Mouse (Mus musculus) liver, embryonic 13.5 days (tissue): Measurements from ENCODE around the gene Osbpl11. TPM values are rescaled to one million over a fixed set of nuclear protein-coding genes. Genes with fewer than 3 reads are reported as not detected.

ENCODE experiments used
- ATAC-seq: fragments of 200-750 bp; cut with Nextera tagmentation; 2 replicates; pipeline ENCODE4 v1.8.0; 2017; ENCODE audit warnings: low read depth, mild to moderate bottlenecking, moderate number of reproducible peaks, moderate library complexity
- DNase-seq: peaks from one replicate; pipeline ENCODE4 v3.0.0; 2022
- H3K27ac ChIP-seq: fragments of 300-500 bp; sonication (generic); 2 replicates; pipeline ENCODE4 v1.5.1; 2015; ENCODE audit warnings: moderate library complexity, mild to moderate bottlenecking, inconsistent platforms
- H3K27me3 ChIP-seq: fragments of 300-500 bp; sonication (generic); 2 replicates; pipeline ENCODE4 v1.6.1; 2015; ENCODE audit warnings: mild to moderate bottlenecking, inconsistent platforms
- H3K36me3 ChIP-seq: fragments of 300-500 bp; sonication (generic); 2 replicates; pipeline ENCODE4 v1.6.1; 2015; ENCODE audit warnings: mild to moderate bottlenecking, inconsistent platforms
- H3K4me1 ChIP-seq: fragments of 300-500 bp; sonication (generic); replicated peaks from 2 replicates; pipeline ENCODE4 v1.6.1; 2015; ENCODE audit warnings: inconsistent platforms
- H3K4me2 ChIP-seq: fragments of 300-500 bp; sonication (generic); 2 replicates; pipeline ENCODE4 v1.6.1; 2015; ENCODE audit warnings: inconsistent platforms, mild to moderate bottlenecking, moderate library complexity
- H3K4me3 ChIP-seq: fragments of 300-500 bp; sonication (generic); replicated peaks from 2 replicates; pipeline ENCODE4 v1.5.1; 2015; ENCODE audit warnings: mild to moderate bottlenecking, inconsistent platforms
- H3K9ac ChIP-seq: fragments of 300-500 bp; sonication (generic); 2 replicates; pipeline ENCODE4 v1.6.1; 2015; ENCODE audit warnings: mild to moderate bottlenecking, inconsistent platforms
- H3K9me3 ChIP-seq: fragments of 300-500 bp; sonication (generic); replicated peaks from 2 replicates; pipeline ENCODE4 v1.6.1; 2016; ENCODE audit warnings: inconsistent platforms
- WGBS: fragments of 180-500 bp; shearing (Covaris S2); methylation state at CpG from one replicate; pipeline ENCODE4 v1.1.7; 2015; ENCODE audit not compliant: insufficient replicate concordance; 5-methylcytosine and 5-hydroxymethylcytosine counted together
- polyA plus RNA-seq: library from polyadenylated mRNA; unstranded; fragments of >200 nt; fragmentation: Nextera tagmentation; extraction: Ambion mirVana; gene quantifications from 2 replicates; pipeline ENCODE4 v1.2.1, GENCODE M21; 2015

The Osbpl11 gene
- polyA plus RNA-seq, 1 experiment from 2014 or later, result 5.2 TPM

GRCm38 (mm10) chr16:33267616-33268253, 82.9 kb downstream of the Osbpl11 start:
- DNase-seq, result no peak
- Histone ChIP-seq H3K9ac (no peak overlapping the region), H3K27me3 (no peaks in the 10 kb centered on the region), H3K36me3 (peaks cover 36% of the 10 kb centered on the region), H3K4me3 (no peak overlapping the region), H3K4me2 (no peak overlapping the region), H3K4me1 (no peaks in the 10 kb centered on the region), H3K9me3 (no peaks in the 10 kb centered on the region), H3K27ac (no peak overlapping the region)
- WGBS, result 59% methylated on average over 9 of the region's 9 CpGs
- no peak for ATAC-seq

GRCm38 (mm10) chr16:33271824-33272223, 87.0 kb downstream of the Osbpl11 start:
- H3K9ac ChIP-seq, result no peak overlapping the region
- H3K27ac ChIP-seq, result no peak overlapping the region
- H3K4me1 ChIP-seq, result no peaks in the 10 kb centered on the region
- no peaks in the 10 kb centered on the region for H3K9me3 ChIP-seq
- no peak overlapping the region for H3K4me3 ChIP-seq
- DNase-seq, result no peak
- no peak overlapping the region for H3K4me2 ChIP-seq
- H3K27me3 ChIP-seq, result no peaks in the 10 kb centered on the region
- 71% methylated on average over 4 of the region's 4 CpGs for WGBS
- ATAC-seq, result no peak
- H3K36me3 ChIP-seq, result peaks cover 26% of the 10 kb centered on the region

- DNase-seq (no peak), ATAC-seq (no peak)
- H3K27ac ChIP-seq, result no peak overlapping the region
- whole genome bisulfite sequencing, result 56% methylated on average over 1 of the region's 1 CpGs
- H3K36me3 ChIP-seq, result peaks cover 25% of the 10 kb centered on the region
- H3K27me3 ChIP-seq, result no peaks in the 10 kb centered on the region
- no peak overlapping the region for H3K9ac ChIP-seq
- H3K9me3 ChIP-seq, result no peaks in the 10 kb centered on the region
- H3K4me2 ChIP-seq, result no peak overlapping the region
- no peak overlapping the region for H3K4me3 ChIP-seq
- H3K4me1 ChIP-seq, result no peaks in the 10 kb centered on the region
Observed at GRCm38 (mm10) chr16:33283079-33283478, 98.2 kb downstream of the Osbpl11 start.

GRCm38 (mm10) chr16:33288536-33288935, 103.7 kb downstream of the Osbpl11 start:
- no peak for ATAC-seq
- Histone ChIP-seq H3K4me3 (no peak overlapping the region), H3K4me2 (no peak overlapping the region), H3K27ac (no peak overlapping the region), H3K27me3 (no peaks in the 10 kb centered on the region), H3K36me3 (peaks cover 59% of the 10 kb centered on the region), H3K9ac (no peak overlapping the region), H3K9me3 (no peaks in the 10 kb centered on the region), H3K4me1 (no peaks in the 10 kb centered on the region)
- DNase-seq, result no peak
- 60% methylated on average over 9 of the region's 9 CpGs for WGBS

- Histone ChIP-seq H3K4me1 (no peaks in the 10 kb centered on the region), H3K27me3 (no peaks in the 10 kb centered on the region), H3K9ac (no peak overlapping the region), H3K36me3 (peaks cover 68% of the 10 kb centered on the region), H3K4me2 (no peak overlapping the region), H3K9me3 (no peaks in the 10 kb centered on the region), H3K27ac (no peak overlapping the region), H3K4me3 (no peak overlapping the region)
- no peak for ATAC-seq
- WGBS, result 77% methylated on average over 7 of the region's 7 CpGs
- DNase-seq, result no peak
Observed at GRCm38 (mm10) chr16:33289981-33290380, 105.1 kb downstream of the Osbpl11 start.

GRCm38 (mm10) chr16:33292241-33292640, 107.4 kb downstream of the Osbpl11 start:
- peaks cover 78% of the 10 kb centered on the region for H3K36me3 ChIP-seq
- WGBS, result 87% methylated on average over 7 of the region's 7 CpGs
- ATAC-seq, result no peak

More at GRCm38 (mm10) chr16:33292241-33292640, 107.4 kb downstream of the Osbpl11 start:
- DNase-seq, result no peak
- Histone ChIP-seq H3K4me1 (no peaks in the 10 kb centered on the region), H3K4me2 (no peak overlapping the region), H3K9me3 (no peaks in the 10 kb centered on the region), H3K27ac (no peak overlapping the region), H3K27me3 (no peaks in the 10 kb centered on the region), H3K9ac (no peak overlapping the region), H3K4me3 (no peak overlapping the region)

Other genes starting within 250 kb of the Osbpl11 start
- gene Iqcg, start 128.9 kb upstream of the Osbpl11 start, polyA plus RNA-seq, result 0.82 and 0.97 TPM in 2 replicates
- 892 and 922 TPM in 2 replicates for gene Rpl35a, start 128.6 kb upstream of the Osbpl11 start, polyA plus RNA-seq
- 0.43 and 0.71 TPM in 2 replicates for gene Lmln, start 122.5 kb upstream of the Osbpl11 start, polyA plus RNA-seq
- gene Snx4, start 66.4 kb downstream of the Osbpl11 start, polyA plus RNA-seq, result 25.8 and 31.7 TPM in 2 replicates
- gene Zfp148, start 195.8 kb downstream of the Osbpl11 start, polyA plus RNA-seq, result 15.1 and 20.0 TPM in 2 replicates